In genomic region chr6:54160677-54161076, GRCm38 (mm10) we compare ENCODE assay signal across 16 mouse cellular contexts.
DNase-seq lines count a peak whose midpoint lies in the region.
"Had no signal": no experiment of that assay in that cellular context is flagged by ENCODE, and none has a peak within 500 bp of the region (broad histone marks: within the 10 kb centered on the region; RNA-seq: fewer than 3 reads in every experiment).

No protein-coding gene starts in this region.

- H3K27ac ChIP-seq in macrophage: peak overlapping the region; percentile 74
- H3K27ac ChIP-seq: forebrain, embryonic 12.5 days; hindbrain, embryonic 12.5 days; intestine, embryonic 15.5 days; kidney, postnatal 0 days; lung, embryonic 15.5 days; midbrain, embryonic 12.5 days; stomach, embryonic 15.5 days had no signal

- no peaks in the 10 kb centered on the region for H3K36me3 ChIP-seq in macrophage (ENCODE audit: inconsistent target)
- H3K36me3 ChIP-seq: forebrain, embryonic 12.5 days; hindbrain, embryonic 12.5 days; intestine, embryonic 15.5 days; lung, embryonic 15.5 days; midbrain, embryonic 12.5 days; stomach, embryonic 15.5 days had no signal

- H3K79me2 ChIP-seq in macrophage (ENCODE audit: inconsistent target): no peaks in the 10 kb centered on the region

- no peak overlapping the region for H3K4me3 ChIP-seq in macrophage (ENCODE audit: inconsistent target)
- H3K4me3 ChIP-seq: forebrain, embryonic 12.5 days; hindbrain, embryonic 12.5 days; intestine, embryonic 15.5 days; lung, embryonic 15.5 days; midbrain, embryonic 12.5 days; stomach, embryonic 15.5 days had no signal

- DNase-seq in layer of hippocampus, adult 9-11 months: peak; percentile 80
- DNase-seq in layer of hippocampus, adult 8-10 months (ENCODE audit: low spot score in 2 of 2): no peak
- peak; percentile 15 for DNase-seq in MN1 (ENCODE audit: low spot score)
- peak; percentile 52 to 66 for DNase-seq in cerebellum, adult 18-20 months
- no peak for DNase-seq in gastrocnemius, postnatal 4 days (ENCODE audit: low spot score in 2 of 2)
- no peak for DNase-seq in T-cell, adult 2 months (ENCODE audit: low spot score)
- no peak for DNase-seq in ovary, postnatal 36 days (ENCODE audit: low spot score)
- DNase-seq: thymus, postnatal 36 days had no signal

- 11% methylated on average over 3 of the region's 3 CpGs for WGBS in macrophage (ENCODE audit: missing documents)

Comparison
In these comparisons a context has a peak if more than half of its experiments do, and no peak if none do; other contexts are left out.
1. DNase-seq: peak in layer of hippocampus, adult 9-11 months (single experiment), MN1 (single experiment) and cerebellum, adult 18-20 months (2 of 2); none in layer of hippocampus, adult 8-10 months (0 of 2), gastrocnemius, postnatal 4 days (0 of 2), T-cell, adult 2 months (single experiment) and ovary, postnatal 36 days (single experiment).